Mouse (Mus musculus): ENCODE measurements around the gene Rnf114.

DNA sequence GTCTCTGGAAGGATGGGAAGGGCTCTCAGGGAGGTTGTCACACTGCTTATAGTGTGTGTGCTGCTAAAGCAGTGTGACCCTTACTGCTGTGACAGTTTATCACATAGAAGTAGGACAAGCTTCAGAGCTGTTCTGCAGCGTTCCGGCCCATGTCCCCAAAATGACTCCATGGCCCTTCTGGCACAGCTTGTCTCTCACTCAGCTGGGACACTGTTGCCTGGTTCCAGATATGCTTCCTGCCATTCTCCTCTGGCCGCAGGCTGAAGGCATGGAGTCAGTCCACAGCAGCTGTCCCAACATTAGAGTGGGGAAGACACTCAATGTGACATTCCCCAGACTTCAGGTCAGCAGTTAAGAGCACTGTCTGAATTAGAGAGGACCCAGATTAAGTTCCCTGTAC lies 33.9 kb upstream of the Rnf114 start:
- TF ChIP-seq CTCF (IDR thresholded peaks at IDR 0.05) (no peak), EP300 (IDR thresholded peaks at IDR 0.05) (no peak)

All from lung, postnatal 0 days (tissue).